Mouse (Mus musculus): ENCODE results near the gene Hoxa2. TPM values are rescaled to one million over a fixed set of nuclear protein-coding genes. Genes with fewer than 3 reads are reported as not detected.

Hoxa2 gene
- polyA plus RNA-seq (2014; fragmentation: Illumina TruSeq; extraction: RNeasy Lipid Tissue Mini Kit (QIAGEN cat#74804); ENCODE audit: low read depth, low replicate concordance) = not detected

DNA sequence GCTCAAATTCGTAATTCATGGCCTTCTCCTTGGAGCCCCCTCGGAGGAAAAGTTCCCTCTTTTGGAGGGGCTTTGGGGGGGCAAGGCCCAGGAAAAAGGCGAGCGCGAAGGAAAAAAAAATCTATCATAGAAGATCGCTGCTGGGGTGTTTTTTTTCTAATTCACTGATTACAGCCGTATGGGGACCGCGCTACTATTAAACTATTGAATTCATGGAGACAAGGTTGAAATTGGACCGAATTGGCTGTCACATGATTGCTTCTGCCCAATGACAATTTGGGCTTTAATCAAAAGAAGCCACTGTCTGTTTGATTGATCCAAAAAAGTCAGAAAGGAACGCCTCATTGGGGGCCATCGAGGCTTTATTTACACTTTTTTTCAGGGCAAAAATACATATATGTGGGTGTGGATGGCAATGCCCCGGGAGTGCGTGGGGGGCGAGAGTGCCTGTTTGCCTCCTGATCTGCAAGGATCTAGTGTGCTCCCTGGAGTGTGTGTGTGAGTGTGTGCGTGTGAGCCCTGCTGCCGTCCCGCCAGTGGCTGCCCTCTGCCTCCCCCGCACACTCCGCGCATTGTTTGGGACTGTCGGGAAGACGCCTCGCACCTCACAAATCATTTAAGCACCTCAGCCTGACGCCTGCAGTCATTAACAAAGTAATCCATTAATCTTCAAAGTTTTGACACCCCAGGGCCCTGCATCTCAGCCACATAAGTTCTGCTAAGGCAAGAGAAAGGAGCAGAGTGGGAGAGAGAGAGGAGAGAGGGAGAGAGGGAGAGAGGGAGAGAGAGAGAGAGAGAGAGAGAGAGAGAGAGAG lies at the start of gene Hoxa2:
Gene Hoxa2 (minus strand): TSS at position 206 of the 815 bp plus-strand sequence.

DNA sequence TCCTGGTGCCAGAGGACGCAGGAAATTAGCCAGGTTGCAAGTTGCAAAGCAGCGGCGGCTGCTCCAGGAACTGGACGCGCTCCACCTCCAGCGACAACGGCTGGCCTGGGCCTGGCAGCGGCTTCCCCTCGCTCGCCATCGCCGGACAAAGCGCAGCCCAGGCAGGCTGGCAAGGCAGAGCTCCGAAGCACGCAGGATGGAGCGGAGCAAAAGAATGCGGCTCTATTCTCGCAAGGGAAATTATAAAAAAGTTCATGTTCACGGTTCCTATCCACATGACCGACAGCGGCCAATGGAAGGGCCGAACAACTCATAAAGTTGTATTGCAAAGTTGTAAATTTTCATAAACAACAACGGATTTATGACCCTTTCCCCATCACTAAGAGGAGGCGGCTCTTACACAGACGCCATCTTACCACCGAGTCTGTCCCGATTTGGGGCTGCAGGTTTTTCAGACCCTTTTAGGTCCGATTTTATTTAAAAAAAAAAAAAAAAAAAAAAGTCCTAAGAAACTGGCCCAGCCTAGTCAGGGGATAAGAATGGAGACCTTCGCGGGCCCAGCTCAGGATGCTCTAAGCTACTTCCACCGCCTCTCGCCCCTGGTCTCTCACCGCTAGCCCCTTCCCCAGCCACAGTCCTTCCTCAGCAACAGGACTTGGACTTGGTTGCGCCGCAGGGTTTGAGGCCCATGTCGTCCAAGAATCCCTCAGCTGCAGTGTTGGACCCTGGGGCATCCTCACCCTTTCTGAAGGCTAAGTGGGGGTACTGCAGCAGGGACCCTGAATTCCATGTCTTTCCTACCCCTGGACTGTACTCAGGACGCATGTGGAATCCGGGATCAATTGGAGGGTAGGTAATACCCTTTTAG lies 48.7 kb upstream of the Hoxa2 start, which contains the start of the genes Hoxa3 and Gm28308:
Gene Hoxa3 (minus strand): TSS at position 218 of the 868 bp plus-strand sequence.
Gene Gm28308 (minus strand): TSS at position 221 of the 868 bp plus-strand sequence.

DNA sequence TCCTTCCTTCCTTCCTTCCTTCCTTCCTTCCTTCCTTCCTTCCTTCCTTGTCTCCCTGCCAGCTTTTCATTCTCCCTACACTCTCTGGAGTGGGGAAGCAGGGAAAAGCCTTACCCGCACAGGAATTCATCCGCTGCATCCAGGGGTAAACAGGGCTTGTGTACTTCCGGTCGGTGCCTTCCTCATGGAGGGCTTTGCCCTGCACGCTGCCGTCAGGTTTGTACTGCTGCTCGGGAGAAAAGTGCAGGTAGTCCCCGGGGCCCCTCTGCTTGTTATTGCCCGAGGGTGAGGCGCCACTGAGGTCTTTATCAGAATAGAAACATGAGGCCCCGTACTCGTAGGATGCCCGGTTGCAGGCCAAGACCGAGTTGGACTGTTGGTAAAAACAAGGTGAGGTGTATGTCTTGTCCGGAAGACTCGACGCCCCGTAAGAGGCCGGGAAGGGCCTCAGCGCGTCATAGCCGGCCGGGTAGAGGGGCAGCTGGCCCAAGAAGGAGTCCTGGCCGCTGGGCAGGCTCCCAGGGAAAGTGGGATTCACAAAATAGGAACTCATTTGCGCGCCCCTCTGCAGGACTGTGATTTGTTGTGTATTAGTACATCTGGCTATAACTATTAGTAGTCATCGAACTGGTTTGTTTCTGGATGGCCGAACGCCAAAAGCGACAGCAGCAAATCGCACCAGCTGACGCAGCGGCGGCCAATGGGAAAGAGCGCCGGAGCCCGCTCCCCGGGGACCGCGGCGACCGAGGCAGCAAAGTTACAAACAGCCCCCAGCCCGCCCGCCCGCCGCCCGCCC lies 43.6 kb upstream of the Hoxa2 start, which contains the start of gene Hoxa6:
Gene Hoxa6 (minus strand): TSS at position 651 of the 796 bp plus-strand sequence.

DNA sequence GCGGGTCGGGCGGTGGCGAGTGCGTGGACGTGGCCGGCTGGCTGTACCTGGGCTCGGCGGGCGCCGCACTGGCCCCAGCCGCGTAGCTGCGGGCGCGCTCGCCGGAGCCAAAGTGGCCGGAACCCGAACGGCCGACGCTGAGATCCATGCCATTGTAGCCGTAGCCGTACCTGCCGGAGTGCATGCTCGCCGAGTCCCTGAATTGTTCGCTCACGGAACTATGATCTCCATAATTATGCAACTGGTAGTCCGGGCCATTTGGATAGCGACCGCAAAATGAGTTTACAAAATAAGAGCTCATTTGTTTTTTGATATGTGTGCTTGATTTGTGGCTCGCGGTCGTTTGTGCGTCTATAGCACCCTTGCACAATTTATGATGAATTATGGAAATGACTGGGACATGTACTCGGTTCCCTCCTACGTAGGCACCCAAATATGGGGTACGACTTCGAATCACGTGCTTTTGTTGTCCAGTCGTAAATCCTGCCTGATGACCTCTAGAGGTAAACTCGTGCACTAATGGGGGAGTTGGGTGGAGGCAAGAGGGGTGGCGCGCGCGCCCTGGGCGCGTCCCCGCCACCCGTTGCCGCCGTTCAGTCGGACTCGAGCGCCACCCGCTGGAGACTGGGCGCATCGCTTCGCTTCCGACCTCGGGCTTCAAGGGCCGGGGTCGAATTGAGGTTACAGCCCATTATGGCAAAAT lies 39.6 kb upstream of the Hoxa2 start, which contains the start of gene Hoxa5:
Gene Hoxa5 (minus strand): TSS at position 538 of the 703 bp plus-strand sequence.

DNA sequence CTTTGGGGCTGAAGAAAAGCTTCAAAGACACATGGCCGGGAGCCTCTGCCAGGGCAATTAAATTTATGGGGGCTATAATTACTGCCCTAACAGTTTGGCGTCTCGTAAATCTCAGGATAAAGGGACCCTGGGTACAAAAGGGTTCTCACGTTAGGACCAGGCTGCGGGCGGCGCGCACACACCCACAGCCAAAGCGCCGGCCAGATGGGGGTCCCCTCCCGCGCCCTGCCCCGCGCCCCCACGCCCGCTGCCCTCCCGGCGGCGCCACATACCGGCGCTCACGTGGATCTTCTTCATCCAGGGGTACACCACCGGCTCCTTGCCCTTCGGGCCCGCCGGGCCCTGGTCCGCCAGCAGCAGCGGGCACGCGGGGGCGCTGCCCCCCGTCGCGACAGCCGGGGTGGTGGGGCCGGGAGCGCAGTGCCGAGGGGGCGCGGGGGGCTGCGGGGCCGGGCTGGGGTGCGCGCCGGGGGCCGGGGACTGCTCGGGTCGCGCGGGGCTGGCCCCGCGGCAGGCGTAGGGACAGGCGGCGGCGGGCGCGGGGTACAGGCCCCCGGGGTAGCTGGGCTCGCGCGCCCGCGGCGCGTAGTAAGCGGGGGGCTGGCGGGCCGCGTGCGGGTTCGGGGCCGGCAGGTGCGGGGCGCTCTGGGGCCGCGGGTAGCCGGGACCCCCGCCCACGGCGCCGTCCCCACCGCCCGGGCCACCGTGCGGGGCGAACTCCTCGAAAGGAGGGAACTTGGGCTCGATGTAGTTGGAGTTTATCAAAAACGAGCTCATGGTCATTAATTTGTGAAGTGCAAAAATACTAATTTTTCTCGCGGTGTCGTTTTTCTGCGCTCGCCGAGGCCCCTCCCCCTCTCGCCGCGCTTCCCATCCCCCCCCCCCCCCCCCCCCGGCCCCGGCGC lies 26.5 kb upstream of the Hoxa2 start, which contains the start of gene Hoxa4:
Gene Hoxa4 (minus strand): TSS at position 848 of the 905 bp plus-strand sequence.

DNA sequence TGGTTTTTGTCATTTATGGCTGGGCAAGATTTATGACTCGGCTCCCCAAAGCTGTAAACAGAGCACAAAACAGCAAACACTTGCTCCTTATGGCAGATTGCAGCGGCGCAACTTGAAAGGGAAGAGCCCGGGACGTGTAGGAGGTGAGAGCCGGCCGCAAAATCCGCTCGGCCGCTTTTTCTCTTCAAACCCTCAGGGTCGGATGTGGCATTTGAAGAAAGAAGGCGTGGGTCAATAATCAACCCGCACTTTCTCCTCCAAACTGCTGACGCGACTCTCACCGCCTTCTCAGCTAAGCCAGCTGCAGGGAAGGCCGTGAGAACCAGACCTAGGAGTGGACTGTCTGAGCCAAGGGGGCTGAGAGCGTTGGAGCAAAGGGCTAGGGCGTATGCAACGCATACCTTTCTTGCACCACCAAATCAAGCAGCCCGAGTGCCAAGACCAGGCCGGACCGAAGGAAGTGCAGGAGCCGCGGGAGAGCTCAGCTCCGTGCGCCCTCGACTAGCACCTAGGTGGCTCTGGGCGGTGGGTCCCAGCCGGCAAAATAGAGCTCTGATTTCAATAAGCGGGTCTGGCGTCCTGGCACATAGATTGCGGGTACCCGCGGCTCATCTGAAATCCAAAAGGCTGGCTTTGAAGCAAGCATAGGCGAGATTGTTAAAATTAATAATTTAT lies 12.6 kb upstream of the Hoxa2 start, which contains the start of gene 5730596B20Rik:
Gene 5730596B20Rik (plus strand): TSS at position 438 of the 675 bp plus-strand sequence.

DNA sequence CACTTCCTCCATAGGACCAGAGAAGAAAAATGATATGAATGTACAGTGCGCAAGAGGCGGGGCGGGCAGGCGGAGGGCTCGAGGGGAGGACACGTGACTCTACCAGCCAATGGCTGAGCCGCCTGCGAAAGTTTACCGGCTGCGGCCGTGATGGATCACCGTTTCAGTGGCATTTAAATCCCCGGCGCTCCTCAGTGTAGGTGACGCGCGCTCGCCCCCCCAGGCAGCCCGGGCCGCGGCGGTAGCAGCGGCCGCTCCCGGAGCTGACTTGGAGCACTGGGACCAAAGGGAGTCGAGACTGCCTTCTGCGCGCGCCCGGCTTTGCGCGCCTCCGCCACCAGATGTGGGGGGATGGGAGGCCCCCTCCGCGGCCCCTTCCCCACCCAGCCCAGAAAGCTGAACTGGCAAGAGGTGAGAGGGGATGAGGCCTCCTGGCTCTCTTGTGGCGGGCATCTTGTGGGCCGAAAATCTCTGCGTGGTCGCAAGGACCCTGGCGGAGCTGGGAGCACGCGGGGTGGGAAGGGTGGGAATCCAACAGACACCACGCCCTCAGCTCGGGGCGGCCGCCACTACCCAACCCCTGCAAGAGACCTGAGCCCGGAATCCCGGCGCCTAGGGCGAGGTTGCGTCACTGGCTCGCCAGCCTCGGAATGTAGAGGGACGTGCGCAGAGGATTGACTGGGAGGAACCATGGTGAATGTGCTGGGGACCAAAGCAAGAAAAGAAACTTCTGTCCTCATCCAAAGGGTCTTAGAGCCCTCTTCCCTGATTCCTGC lies 6.2 kb downstream of the Hoxa2 start, which contains the start of gene Hoxa1:
Gene Hoxa1 (minus strand): TSS at position 42 of the 776 bp plus-strand sequence.

Other genes with a start within 250 kb of the Hoxa2 start
- gene Skap2, start 152.3 kb downstream of the Hoxa2 start, polyA plus RNA-seq (2014; fragmentation: Illumina TruSeq; extraction: RNeasy Lipid Tissue Mini Kit (QIAGEN cat#74804); ENCODE audit: low read depth, low replicate concordance) = 33.6 TPM
- 0.13 TPM for gene Hoxa1, start 6.5 kb downstream of the Hoxa2 start, polyA plus RNA-seq (2014; fragmentation: Illumina TruSeq; extraction: RNeasy Lipid Tissue Mini Kit (QIAGEN cat#74804); ENCODE audit: low read depth, low replicate concordance)
- gene 5730596B20Rik, start 12.7 kb upstream of the Hoxa2 start, polyA plus RNA-seq (2014; fragmentation: Illumina TruSeq; extraction: RNeasy Lipid Tissue Mini Kit (QIAGEN cat#74804); ENCODE audit: low read depth, low replicate concordance) = not detected
- 51.6 TPM for gene Hoxa4, start 26.9 kb upstream of the Hoxa2 start, polyA plus RNA-seq (2014; fragmentation: Illumina TruSeq; extraction: RNeasy Lipid Tissue Mini Kit (QIAGEN cat#74804); ENCODE audit: low read depth, low replicate concordance)
- 0.28 TPM for gene Hoxa5, start 39.8 kb upstream of the Hoxa2 start, polyA plus RNA-seq (2014; fragmentation: Illumina TruSeq; extraction: RNeasy Lipid Tissue Mini Kit (QIAGEN cat#74804); ENCODE audit: low read depth, low replicate concordance)
- gene Hoxa6, start 43.9 kb upstream of the Hoxa2 start, polyA plus RNA-seq (2014; fragmentation: Illumina TruSeq; extraction: RNeasy Lipid Tissue Mini Kit (QIAGEN cat#74804); ENCODE audit: low read depth, low replicate concordance) = not detected
- 2.9 TPM for gene Hoxa3, start 48.5 kb upstream of the Hoxa2 start, polyA plus RNA-seq (2014; fragmentation: Illumina TruSeq; extraction: RNeasy Lipid Tissue Mini Kit (QIAGEN cat#74804); ENCODE audit: low read depth, low replicate concordance)
- gene Gm28308, start 48.5 kb upstream of the Hoxa2 start, polyA plus RNA-seq (2014; fragmentation: Illumina TruSeq; extraction: RNeasy Lipid Tissue Mini Kit (QIAGEN cat#74804); ENCODE audit: low read depth, low replicate concordance) = not detected
- gene Hoxa7, start 57.0 kb upstream of the Hoxa2 start, polyA plus RNA-seq (2014; fragmentation: Illumina TruSeq; extraction: RNeasy Lipid Tissue Mini Kit (QIAGEN cat#74804); ENCODE audit: low read depth, low replicate concordance) = 0.59 TPM
- gene Hoxa9, start 66.3 kb upstream of the Hoxa2 start, polyA plus RNA-seq (2014; fragmentation: Illumina TruSeq; extraction: RNeasy Lipid Tissue Mini Kit (QIAGEN cat#74804); ENCODE audit: low read depth, low replicate concordance) = 0.43 TPM
- gene Hoxa10, start 76.0 kb upstream of the Hoxa2 start, polyA plus RNA-seq (2014; fragmentation: Illumina TruSeq; extraction: RNeasy Lipid Tissue Mini Kit (QIAGEN cat#74804); ENCODE audit: low read depth, low replicate concordance) = not detected
- not detected for gene Hoxa11, start 81.0 kb upstream of the Hoxa2 start, polyA plus RNA-seq (2014; fragmentation: Illumina TruSeq; extraction: RNeasy Lipid Tissue Mini Kit (QIAGEN cat#74804); ENCODE audit: low read depth, low replicate concordance)
- gene Hoxa13, start 96.0 kb upstream of the Hoxa2 start, polyA plus RNA-seq (2014; fragmentation: Illumina TruSeq; extraction: RNeasy Lipid Tissue Mini Kit (QIAGEN cat#74804); ENCODE audit: low read depth, low replicate concordance) = not detected
- not detected for gene Evx1, start 148.7 kb upstream of the Hoxa2 start, polyA plus RNA-seq (2014; fragmentation: Illumina TruSeq; extraction: RNeasy Lipid Tissue Mini Kit (QIAGEN cat#74804); ENCODE audit: low read depth, low replicate concordance)